Mouse (Mus musculus): ENCODE results near the gene Rps9. TPM values are rescaled to one million over a fixed set of nuclear protein-coding genes. Genes with fewer than 3 reads are reported as not detected.
"Not testable (repeated sequence)": the region's sequence is repeated elsewhere in the genome, so short reads cannot be mapped to it uniquely, and the experiment has no call there.

Rps9 gene
- polyA plus RNA-seq, 1 experiment = 1,730 TPM

DNA sequence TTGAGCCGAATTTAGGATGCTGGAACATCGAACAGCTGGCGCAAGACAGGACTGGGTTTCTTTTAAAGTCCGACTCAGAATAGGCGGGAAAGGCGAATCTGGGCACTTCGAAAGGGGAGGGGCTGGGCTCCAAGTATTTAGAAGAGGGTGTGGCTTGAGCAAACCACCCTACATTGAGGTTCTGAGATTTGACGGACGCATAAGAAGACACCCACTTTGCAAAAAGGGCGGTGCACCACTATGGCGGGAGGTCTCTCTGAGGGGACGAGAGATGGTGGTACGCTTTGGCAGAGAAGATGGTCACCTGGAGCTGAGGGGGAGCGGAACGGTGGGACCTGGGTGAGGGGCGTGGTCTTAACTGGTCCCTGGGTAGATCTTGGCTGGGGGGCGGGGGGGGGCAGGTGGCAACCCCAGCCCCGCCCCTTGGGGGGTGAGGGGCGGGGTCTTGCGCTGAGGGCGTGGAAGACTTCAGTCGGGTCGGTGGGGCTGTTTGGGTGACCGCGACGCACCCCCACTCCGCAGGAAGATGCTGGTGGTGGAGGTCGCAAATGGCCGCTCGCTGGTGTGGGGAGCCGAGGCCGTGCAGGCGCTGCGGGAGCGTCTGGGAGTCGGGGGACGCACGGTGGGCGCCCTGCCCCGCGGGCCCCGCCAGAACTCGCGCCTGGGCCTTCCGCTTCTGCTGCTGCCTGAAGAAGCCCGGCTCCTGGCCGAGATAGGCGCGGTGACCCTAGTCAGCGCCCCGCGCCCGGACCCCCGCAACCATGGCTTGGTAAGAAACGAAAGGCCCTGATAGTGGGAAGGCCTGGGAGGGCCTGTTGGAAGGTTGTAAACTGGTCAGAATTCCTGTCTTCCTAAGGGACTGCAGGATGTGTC is 9.5 kb upstream of the Rps9 start:
- H3K27ac ChIP-seq (ENCODE audit: insufficient read depth, low read depth, low read length) = peak overlapping the region; percentile 92
- TF ChIP-seq POLR2A (IDR thresholded peaks at IDR 0.05; ENCODE audit: borderline replicate concordance, low read depth, low read length) = no peak
- no peak for TF ChIP-seq CTCF (IDR thresholded peaks at IDR 0.05; ENCODE audit: low read depth, low read length)
- peaks cover 2% of the 10 kb centered on the region; the same call in 1 of the 2 replicates for H3K4me1 ChIP-seq (ENCODE audit: control insufficient read depth, insufficient read depth, low read length)
- H3K4me3 ChIP-seq (ENCODE audit: insufficient read depth, low read length) = peak overlapping the region; percentile 92

- Histone ChIP-seq H3K4me3 (ENCODE audit: insufficient read depth, low read length) (peak overlapping the region; percentile 92), H3K27ac (ENCODE audit: insufficient read depth, low read depth, low read length) (peak overlapping the region; percentile 46)
- H3K4me1 ChIP-seq (ENCODE audit: control insufficient read depth, insufficient read depth, low read length) = not testable (repeated sequence)
Observed at GRCm38 (mm10) chr7:3694949-3695305, 8.9 kb upstream of the Rps9 start.

DNA sequence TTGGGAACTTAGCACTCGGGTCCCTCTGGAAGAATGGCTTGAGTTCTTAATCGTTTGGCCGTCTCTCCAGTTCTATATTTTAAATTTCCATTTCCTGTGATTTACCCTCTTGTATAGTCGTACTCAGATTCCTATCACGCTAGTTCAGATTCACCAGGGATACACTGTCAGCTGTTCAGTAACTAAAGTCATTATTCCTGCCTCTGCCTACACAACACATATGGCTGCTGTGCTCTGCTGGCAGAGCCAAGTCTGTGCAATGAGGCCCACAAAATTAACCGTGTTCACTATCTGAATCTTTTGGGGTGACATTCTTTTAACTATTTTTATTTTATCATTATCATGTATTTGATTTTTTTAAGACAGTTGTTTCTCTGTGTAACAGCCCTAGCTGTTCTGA is 5.3 kb upstream of the Rps9 start:
- no peak overlapping the region for H3K4me3 ChIP-seq (ENCODE audit: insufficient read depth, low read length)
- H3K4me1 ChIP-seq (ENCODE audit: control insufficient read depth, insufficient read depth, low read length) = peaks cover 3% of the 10 kb centered on the region
- H3K27ac ChIP-seq (ENCODE audit: insufficient read depth, low read depth, low read length) = no peak overlapping the region
- TF ChIP-seq POLR2A (IDR thresholded peaks at IDR 0.05; ENCODE audit: borderline replicate concordance, low read depth, low read length) (no peak), CTCF (IDR thresholded peaks at IDR 0.05; ENCODE audit: low read depth, low read length) (no peak)

GRCm38 (mm10) chr7:3703148-3703878 is 480 bp upstream of the Rps9 start:
- no peak for TF ChIP-seq POLR2A (IDR thresholded peaks at IDR 0.05; ENCODE audit: borderline replicate concordance, low read depth, low read length)
- no peak for TF ChIP-seq CTCF (IDR thresholded peaks at IDR 0.05; ENCODE audit: low read depth, low read length)
- Histone ChIP-seq H3K4me1 (ENCODE audit: control insufficient read depth, insufficient read depth, low read length) (peaks cover 11% of the 10 kb centered on the region), H3K27ac (ENCODE audit: insufficient read depth, low read depth, low read length) (peak overlapping the region; percentile 71), H3K4me3 (ENCODE audit: insufficient read depth, low read length) (peak overlapping the region; percentile 81)

- H3K4me1 ChIP-seq (ENCODE audit: control insufficient read depth, insufficient read depth, low read length) = peaks cover 19% of the 10 kb centered on the region
- H3K4me3 ChIP-seq (ENCODE audit: insufficient read depth, low read length) = peak overlapping the region; percentile 81
- TF ChIP-seq POLR2A (IDR thresholded peaks at IDR 0.05; ENCODE audit: borderline replicate concordance, low read depth, low read length) (no peak), CTCF (IDR thresholded peaks at IDR 0.05; ENCODE audit: low read depth, low read length) (no peak)
- peak overlapping the region; percentile 98 for H3K27ac ChIP-seq (ENCODE audit: insufficient read depth, low read depth, low read length)
Observed at GRCm38 (mm10) chr7:3704475-3704874, 682 bp downstream of the Rps9 start.

- Histone ChIP-seq H3K4me3 (ENCODE audit: insufficient read depth, low read length) (peak overlapping the region; percentile 70), H3K27ac (ENCODE audit: insufficient read depth, low read depth, low read length) (peak overlapping the region; percentile 98)
Observed at GRCm38 (mm10) chr7:3705461-3705860, 1.7 kb downstream of the Rps9 start.

DNA sequence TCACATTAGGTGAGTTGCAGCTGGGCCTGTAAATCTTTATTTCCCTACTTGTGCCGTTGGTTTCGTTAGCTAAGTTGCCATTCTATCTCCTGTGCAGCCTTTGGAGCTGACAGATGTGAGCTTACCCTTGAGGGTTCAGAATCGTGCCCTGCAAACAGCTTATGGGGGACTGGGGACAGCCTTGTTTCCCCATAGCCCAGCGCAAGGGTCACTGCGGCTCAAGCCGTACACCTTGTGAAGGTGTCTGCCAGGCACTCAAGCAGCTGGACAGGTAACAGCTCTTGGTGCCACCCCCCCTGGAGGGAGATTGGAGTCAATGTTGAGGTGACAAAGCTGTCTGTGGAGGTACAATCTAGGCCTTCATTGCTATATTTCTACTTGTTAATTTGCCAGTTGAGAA is 2.1 kb downstream of the Rps9 start:
- H3K4me3 ChIP-seq (ENCODE audit: insufficient read depth, low read length) = peak overlapping the region; percentile 70
- H3K27ac ChIP-seq (ENCODE audit: insufficient read depth, low read depth, low read length) = peak overlapping the region; percentile 98
- TF ChIP-seq POLR2A (IDR thresholded peaks at IDR 0.05; ENCODE audit: borderline replicate concordance, low read depth, low read length) (no peak), CTCF (IDR thresholded peaks at IDR 0.05; ENCODE audit: low read depth, low read length) (no peak)
- H3K4me1 ChIP-seq (ENCODE audit: control insufficient read depth, insufficient read depth, low read length) = peaks cover 29% of the 10 kb centered on the region

More at GRCm38 (mm10) chr7:3705461-3705860, 1.7 kb downstream of the Rps9 start:
- H3K4me1 ChIP-seq (ENCODE audit: control insufficient read depth, insufficient read depth, low read length) = peaks cover 24% of the 10 kb centered on the region

DNA sequence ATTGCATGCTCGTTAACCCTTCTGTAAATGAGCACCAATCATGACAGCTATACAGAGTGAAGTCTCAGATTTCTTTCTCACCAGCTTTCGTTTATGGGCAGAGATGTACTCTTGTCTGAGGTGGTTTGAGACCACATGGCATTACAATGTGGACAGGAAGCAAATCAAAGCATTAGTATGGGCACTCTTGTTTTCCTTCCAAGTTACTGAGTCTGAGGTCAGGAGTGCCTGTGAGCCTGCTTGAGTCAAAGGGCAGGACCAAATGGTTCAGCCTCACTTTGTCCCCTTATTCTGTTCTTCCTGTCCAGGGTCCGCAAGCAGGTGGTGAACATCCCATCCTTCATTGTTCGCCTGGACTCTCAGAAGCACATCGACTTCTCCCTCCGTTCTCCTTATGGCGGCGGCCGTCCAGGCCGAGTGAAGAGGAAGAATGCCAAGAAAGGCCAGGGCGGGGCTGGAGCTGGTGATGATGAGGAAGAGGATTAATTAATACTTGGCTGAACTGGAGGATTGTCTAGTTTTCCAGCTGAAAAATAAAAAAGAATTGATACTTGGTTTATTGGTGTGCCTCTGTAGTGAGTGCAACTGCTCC is 2.6 kb downstream of the Rps9 start:
- Histone ChIP-seq H3K27ac (ENCODE audit: insufficient read depth, low read depth, low read length) (peak overlapping the region; percentile 98), H3K4me3 (ENCODE audit: insufficient read depth, low read length) (peak overlapping the region; percentile 70), H3K4me1 (ENCODE audit: control insufficient read depth, insufficient read depth, low read length) (peaks cover 30% of the 10 kb centered on the region)
- TF ChIP-seq CTCF (IDR thresholded peaks at IDR 0.05; ENCODE audit: low read depth, low read length) (no peak), POLR2A (IDR thresholded peaks at IDR 0.05; ENCODE audit: borderline replicate concordance, low read depth, low read length) (no peak)

- H3K27ac ChIP-seq (ENCODE audit: insufficient read depth, low read depth, low read length) = peak overlapping the region; percentile 98
- H3K4me3 ChIP-seq (ENCODE audit: insufficient read depth, low read length) = peak overlapping the region; percentile 70; the same call in 1 of the 2 replicates
- peaks cover 34% of the 10 kb centered on the region for H3K4me1 ChIP-seq (ENCODE audit: control insufficient read depth, insufficient read depth, low read length)
- TF ChIP-seq POLR2A (IDR thresholded peaks at IDR 0.05; ENCODE audit: borderline replicate concordance, low read depth, low read length) = no peak
Observed at GRCm38 (mm10) chr7:3707027-3707426, 3.2 kb downstream of the Rps9 start.

Data from bone marrow macrophage, adult 2 months (primary cell).